Mouse (Mus musculus) WW6 (cell line): Measurements from ENCODE around the gene Vmn1r231.

Experiments
- DNase-seq: peaks from one replicate; pipeline ENCODE4 v3.0.0-alpha.2; 2013; ENCODE audit warnings: low read depth, low spot score

Vmn1r231 gene

DNA sequence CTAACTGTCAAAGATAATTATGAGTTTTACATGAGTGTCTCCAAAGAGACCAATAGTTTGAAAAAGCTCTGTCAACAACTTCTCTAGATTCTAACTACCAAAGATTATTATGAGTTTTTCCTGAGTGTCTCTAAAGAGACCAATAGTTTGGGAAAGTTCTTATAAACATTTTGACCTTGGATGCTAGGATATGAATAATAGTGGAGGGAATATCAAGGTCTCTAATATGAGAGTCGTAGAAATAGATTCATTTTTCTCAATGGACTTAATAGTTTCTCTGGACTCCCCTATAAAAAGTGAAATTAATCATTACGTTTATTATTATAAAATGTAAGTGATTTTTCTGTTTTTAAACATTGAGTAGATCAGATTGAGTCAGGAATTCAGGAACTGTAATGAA lies at the start of gene Vmn1r231:
Gene Vmn1r231 (minus strand): TSS at position 101 of the 400 bp plus-strand sequence.
- DNase-seq: no peak

- no peak for DNase-seq
These were observed 41.7 kb upstream of the Vmn1r231 start for GRCm38 (mm10) chr17:20946636-20947035.

- DNase-seq: no peak
These were observed 41.2 kb upstream of the Vmn1r231 start for GRCm38 (mm10) chr17:20946026-20946565.

GRCm38 (mm10) chr17:20944985-20945891 lies 40.3 kb upstream of the Vmn1r231 start, which contains the start of gene Ppp2r1a:
Ppp2r1a (plus strand) TSS chr17:20945311.
- peak; percentile 97 for DNase-seq

GRCm38 (mm10) chr17:20944226-20944625 lies 39.3 kb upstream of the Vmn1r231 start:
- no peak for DNase-seq

DNA sequence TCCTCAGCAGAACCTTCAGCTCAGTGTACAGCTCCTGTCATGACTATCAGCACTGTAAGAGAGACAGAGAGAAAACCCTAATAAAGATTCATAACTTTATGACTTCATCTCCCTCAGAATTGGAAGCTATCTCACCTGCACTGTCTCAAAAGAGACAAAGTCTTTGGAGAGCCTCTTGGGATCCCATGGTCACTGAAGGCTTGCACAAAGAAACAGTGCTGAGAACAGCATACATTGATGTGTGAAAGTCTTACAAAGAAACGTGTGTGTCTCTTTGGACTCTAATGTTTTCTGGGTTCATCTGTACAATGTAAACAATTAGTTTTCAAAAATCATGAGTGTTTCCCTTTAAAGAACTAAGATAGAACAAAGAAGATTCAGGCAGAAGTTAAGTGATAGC lies 14.7 kb upstream of the Vmn1r231 start, which contains the start of gene Vmn1r232:
Gene Vmn1r232 (minus strand): TSS at position 101 of the 400 bp plus-strand sequence.
- DNase-seq: no peak

DNA sequence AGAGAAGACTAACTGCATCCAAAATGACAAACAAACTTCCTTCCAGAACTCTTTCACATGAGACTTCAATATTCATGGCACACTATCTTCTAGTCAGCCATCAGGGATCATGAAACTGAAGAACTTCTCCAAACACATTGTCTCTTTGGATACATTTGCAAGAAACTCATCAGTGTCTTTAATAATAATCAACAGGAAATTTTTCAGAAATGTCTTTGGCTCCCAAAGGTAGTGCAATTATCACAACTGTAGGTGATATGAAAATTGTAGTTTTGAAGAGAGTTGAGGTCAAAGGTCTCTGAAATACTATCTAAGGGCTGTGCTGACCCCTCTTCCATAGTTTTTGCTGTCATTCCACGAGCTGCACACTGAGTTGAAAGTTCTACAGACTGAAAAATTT lies 64.7 kb downstream of the Vmn1r231 start, which contains the start of gene Vmn1r230:
Gene Vmn1r230 (plus strand): TSS at position 301 of the 400 bp plus-strand sequence.
- no peak for DNase-seq
